Mouse (Mus musculus) lung, embryonic 16.5 days (tissue): ENCODE data around the gene Gm43738. TPM values are rescaled to one million over a fixed set of nuclear protein-coding genes. Genes with fewer than 3 reads are reported as not detected.
"Not testable (repeated sequence)": the region's sequence is repeated elsewhere in the genome, so short reads cannot be mapped to it uniquely, and the experiment has no call there.

Experiments used
- ATAC-seq: fragments of 200-750 bp; cut with Nextera tagmentation; 2 replicates; pipeline ENCODE4 v1.8.0; 2017; ENCODE audit warnings: low read depth, mild to moderate bottlenecking, moderate library complexity
- H3K27ac ChIP-seq: fragments of 300-500 bp; sonication (generic); 2 replicates; pipeline ENCODE4 v1.5.1; 2014; ENCODE audit warnings: mild to moderate bottlenecking, control low read depth, low read length
- H3K27me3 ChIP-seq: fragments of 300-500 bp; sonication (generic); 2 replicates; pipeline ENCODE4 v1.6.1; 2014; ENCODE audit warnings: low read depth, low read length, mixed read lengths; ENCODE audit not compliant: control insufficient read depth, insufficient read depth
- H3K36me3 ChIP-seq: fragments of 300-500 bp; sonication (generic); 2 replicates; pipeline ENCODE4 v1.6.1; 2014; ENCODE audit warnings: low read length; ENCODE audit not compliant: control insufficient read depth, insufficient read depth
- H3K4me1 ChIP-seq: fragments of 300-500 bp; sonication (generic); replicated peaks from 2 replicates; pipeline ENCODE4 v1.6.1; 2014; ENCODE audit warnings: low read length, mixed read lengths; ENCODE audit not compliant: control insufficient read depth, insufficient read depth
- H3K4me2 ChIP-seq: fragments of 300-500 bp; sonication (generic); 2 replicates; pipeline ENCODE4 v1.6.1; 2014; ENCODE audit warnings: low read depth, low read length, control low read depth
- H3K4me3 ChIP-seq: fragments of 300-500 bp; sonication (generic); 2 replicates; pipeline ENCODE4 v1.5.1; 2014; ENCODE audit warnings: mild to moderate bottlenecking, low read length, control low read depth
- H3K9ac ChIP-seq: fragments of 300-500 bp; sonication (generic); 2 replicates; pipeline ENCODE4 v1.6.1; 2014; ENCODE audit warnings: low read length, control low read depth
- H3K9me3 ChIP-seq: fragments of 300-500 bp; sonication (generic); 2 replicates; pipeline ENCODE4 v1.6.1; 2016; ENCODE audit warnings: low read length; ENCODE audit not compliant: control insufficient read depth
- WGBS: fragments of 180-500 bp; shearing (Covaris S2); extraction: QIAGEN DNeasy Blood & Tissue Kit; methylation state at CpG from one replicate; pipeline ENCODE4 v1.1.7; 2014; 5-methylcytosine and 5-hydroxymethylcytosine counted together
- polyA plus RNA-seq: library from polyadenylated mRNA; unstranded; fragments of >200 nt; fragmentation: Nextera tagmentation; extraction: Ambion mirVana; gene quantifications from 2 replicates; pipeline ENCODE4 v1.2.1, GENCODE M21; 2015

Gene Gm43738
- polyA plus RNA-seq, 1 experiment from 2014 or later: not detected

- not testable (repeated sequence) for H3K27ac ChIP-seq, ATAC-seq
Observed at GRCm38 (mm10) chr3:89082287-89082686, 18.6 kb downstream of the Gm43738 start.

GRCm38 (mm10) chr3:89077383-89077782 is 23.5 kb downstream of the Gm43738 start:
- Histone ChIP-seq H3K9me3 (no peaks in the 10 kb centered on the region), H3K9ac (no peak overlapping the region), H3K27ac (no peak overlapping the region), H3K4me3 (no peak overlapping the region), H3K4me1 (no peaks in the 10 kb centered on the region), H3K4me2 (no peak overlapping the region), H3K36me3 (peaks cover 35% of the 10 kb centered on the region), H3K27me3 (no peaks in the 10 kb centered on the region)
- no peak for ATAC-seq
- 88% methylated on average over 9 of the region's 9 CpGs for WGBS

More at GRCm38 (mm10) chr3:89082287-89082686, 18.6 kb downstream of the Gm43738 start:
- not testable (repeated sequence) for H3K4me3 ChIP-seq, H3K4me1 ChIP-seq, H3K9ac ChIP-seq, H3K9me3 ChIP-seq, H3K27me3 ChIP-seq, H3K4me2 ChIP-seq
- peaks cover 14% of the 10 kb centered on the region for H3K36me3 ChIP-seq

GRCm38 (mm10) chr3:89067265-89067664 is 33.6 kb downstream of the Gm43738 start:
- H3K36me3 ChIP-seq: peaks cover 55% of the 10 kb centered on the region
- no peaks in the 10 kb centered on the region for H3K4me1 ChIP-seq
- H3K27me3 ChIP-seq: no peaks in the 10 kb centered on the region
- H3K27ac ChIP-seq: no peak overlapping the region
- no peak overlapping the region for H3K4me2 ChIP-seq
- ATAC-seq: no peak
- H3K4me3 ChIP-seq: no peak overlapping the region
- H3K9ac ChIP-seq: no peak overlapping the region
- no peaks in the 10 kb centered on the region for H3K9me3 ChIP-seq

- ATAC-seq: no peak
- Histone ChIP-seq H3K36me3 (peaks cover 40% of the 10 kb centered on the region), H3K4me3 (no peak overlapping the region), H3K9me3 (no peaks in the 10 kb centered on the region), H3K27ac (no peak overlapping the region), H3K4me1 (no peaks in the 10 kb centered on the region), H3K4me2 (no peak overlapping the region), H3K9ac (no peak overlapping the region), H3K27me3 (no peaks in the 10 kb centered on the region)
- WGBS: 85% methylated on average over 3 of the region's 3 CpGs
Observed at GRCm38 (mm10) chr3:89061696-89062095, 39.2 kb downstream of the Gm43738 start.

- WGBS: 86% methylated on average over 3 of the region's 3 CpGs
- Histone ChIP-seq H3K27me3 (no peaks in the 10 kb centered on the region), H3K9me3 (no peaks in the 10 kb centered on the region), H3K4me1 (no peaks in the 10 kb centered on the region), H3K9ac (no peak overlapping the region), H3K27ac (no peak overlapping the region), H3K4me2 (no peak overlapping the region), H3K4me3 (no peak overlapping the region), H3K36me3 (peaks cover 44% of the 10 kb centered on the region)
- no peak for ATAC-seq
Observed at GRCm38 (mm10) chr3:89058783-89059182, 42.1 kb downstream of the Gm43738 start.

- WGBS: 96% methylated on average over 9 of the region's 9 CpGs
- no peak for ATAC-seq
- H3K4me3 ChIP-seq: no peak overlapping the region
- no peak overlapping the region for H3K27ac ChIP-seq
- H3K36me3 ChIP-seq: peaks cover 44% of the 10 kb centered on the region
- H3K4me2 ChIP-seq: no peak overlapping the region
- H3K9me3 ChIP-seq: no peaks in the 10 kb centered on the region
- H3K4me1 ChIP-seq: no peaks in the 10 kb centered on the region
- no peaks in the 10 kb centered on the region for H3K27me3 ChIP-seq
- no peak overlapping the region for H3K9ac ChIP-seq
Observed at GRCm38 (mm10) chr3:89058361-89058760, 42.5 kb downstream of the Gm43738 start.

- Histone ChIP-seq H3K4me1 (no peaks in the 10 kb centered on the region), H3K4me3 (no peak overlapping the region), H3K9me3 (no peaks in the 10 kb centered on the region), H3K36me3 (peaks cover 33% of the 10 kb centered on the region), H3K27ac (no peak overlapping the region), H3K9ac (no peak overlapping the region), H3K4me2 (no peak overlapping the region), H3K27me3 (no peaks in the 10 kb centered on the region)
- no peak for ATAC-seq
- 95% methylated on average over 4 of the region's 4 CpGs for WGBS
Observed at GRCm38 (mm10) chr3:89043359-89043758, 57.5 kb downstream of the Gm43738 start.

Other genes with a start within 250 kb of the Gm43738 start
- gene Msto1, start 187.1 kb downstream of the Gm43738 start, polyA plus RNA-seq: 37.9 and 41.6 TPM in 2 replicates
- 19.4 and 20.6 TPM in 2 replicates for gene Ash1l, start 150.5 kb downstream of the Gm43738 start, polyA plus RNA-seq
- gene Dap3, start 149.9 kb downstream of the Gm43738 start, polyA plus RNA-seq: 126 and 130 TPM in 2 replicates
- gene Rusc1, start 7.8 kb downstream of the Gm43738 start, polyA plus RNA-seq: 19.7 and 19.8 TPM in 2 replicates
- gene Fdps, start 860 bp upstream of the Gm43738 start, polyA plus RNA-seq: 132 and 137 TPM in 2 replicates
- gene Pklr, start 35.0 kb upstream of the Gm43738 start, polyA plus RNA-seq: 0.18 and 1.3 TPM in 2 replicates
- gene Hcn3, start 59.1 kb upstream of the Gm43738 start, polyA plus RNA-seq: 1.1 and 1.6 TPM in 2 replicates
- 22.7 and 25.1 TPM in 2 replicates for gene Clk2, start 63.7 kb upstream of the Gm43738 start, polyA plus RNA-seq
- 109 and 115 TPM in 2 replicates for gene Scamp3, start 76.4 kb upstream of the Gm43738 start, polyA plus RNA-seq
- gene Fam189b, start 82.0 kb upstream of the Gm43738 start, polyA plus RNA-seq: 19.4 and 22.2 TPM in 2 replicates
- 46.4 and 47.1 TPM in 2 replicates for gene Gba, start 101.8 kb upstream of the Gm43738 start, polyA plus RNA-seq
- gene Thbs3, start 114.1 kb upstream of the Gm43738 start, polyA plus RNA-seq: 57.7 and 65.4 TPM in 2 replicates
- 174 and 188 TPM in 2 replicates for gene Mtx1, start 126.0 kb upstream of the Gm43738 start, polyA plus RNA-seq
- gene Muc1, start 128.0 kb upstream of the Gm43738 start, polyA plus RNA-seq: 151 and 162 TPM in 2 replicates
- 304 and 314 TPM in 2 replicates for gene Krtcap2, start 144.9 kb upstream of the Gm43738 start, polyA plus RNA-seq
- 7.2 and 7.7 TPM in 2 replicates for gene Trim46, start 145.2 kb upstream of the Gm43738 start, polyA plus RNA-seq
- gene Dpm3, start 158.3 kb upstream of the Gm43738 start, polyA plus RNA-seq: 135 and 138 TPM in 2 replicates
- 65.7 and 66.7 TPM in 2 replicates for gene Slc50a1, start 169.5 kb upstream of the Gm43738 start, polyA plus RNA-seq
- 97.2 and 104 TPM in 2 replicates for gene Efna1, start 180.0 kb upstream of the Gm43738 start, polyA plus RNA-seq
- 7.1 and 7.5 TPM in 2 replicates for gene Efna3, start 221.9 kb upstream of the Gm43738 start, polyA plus RNA-seq
- 19.8 and 24.7 TPM in 2 replicates for gene Efna4, start 236.9 kb upstream of the Gm43738 start, polyA plus RNA-seq
- 75.1 and 76.0 TPM in 2 replicates for gene Adam15, start 248.9 kb upstream of the Gm43738 start, polyA plus RNA-seq